Mouse (Mus musculus): ENCODE data around the gene Mkrn2. TPM values are rescaled to one million over a fixed set of nuclear protein-coding genes. Genes with fewer than 3 reads are reported as not detected.

Gene Mkrn2
- 44.9 TPM for polyA plus RNA-seq (2017; shearing (Covaris generic))

DNA sequence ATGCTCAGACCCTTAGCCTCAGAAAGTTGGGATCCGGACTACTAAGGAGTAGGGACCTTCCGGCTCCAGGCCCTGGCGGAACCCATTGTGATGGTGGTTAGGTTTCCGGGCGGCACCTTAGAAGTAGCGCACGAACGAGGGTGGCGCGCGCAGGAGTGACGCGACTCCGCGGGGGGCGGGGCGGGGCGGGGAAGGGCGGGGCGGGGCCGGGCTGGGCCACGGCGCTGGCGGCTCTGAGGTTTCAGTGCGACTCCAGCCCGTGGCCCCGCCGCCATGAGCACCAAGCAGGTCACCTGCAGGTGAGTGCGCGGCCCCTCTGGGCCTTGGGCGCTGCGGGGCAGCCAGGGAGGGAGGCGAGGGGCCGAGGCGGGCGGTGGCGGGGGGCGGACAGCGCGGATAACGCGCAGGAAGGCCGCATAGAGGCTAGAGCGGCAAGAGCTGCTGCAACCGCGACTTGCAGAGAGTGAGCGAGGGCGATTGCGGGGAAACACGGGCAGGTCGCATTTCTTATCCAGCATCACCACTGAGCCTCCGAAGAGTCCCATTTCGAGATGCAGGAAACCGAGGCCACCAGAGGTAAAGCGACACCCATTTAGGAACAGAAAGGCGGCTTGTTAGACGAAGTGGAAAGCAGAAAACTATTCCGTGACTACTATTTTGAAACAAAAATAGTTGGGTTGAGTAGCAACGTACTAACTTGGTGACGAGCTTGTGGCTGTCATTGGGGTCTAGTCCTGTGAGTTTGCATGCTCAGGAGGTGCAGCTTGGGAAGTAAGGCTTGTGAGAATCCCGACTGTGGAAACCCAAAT lies at the start of gene Mkrn2:
TSS of gene Mkrn2 (plus strand) at position 188 of the 809 bp plus-strand sequence.

DNA sequence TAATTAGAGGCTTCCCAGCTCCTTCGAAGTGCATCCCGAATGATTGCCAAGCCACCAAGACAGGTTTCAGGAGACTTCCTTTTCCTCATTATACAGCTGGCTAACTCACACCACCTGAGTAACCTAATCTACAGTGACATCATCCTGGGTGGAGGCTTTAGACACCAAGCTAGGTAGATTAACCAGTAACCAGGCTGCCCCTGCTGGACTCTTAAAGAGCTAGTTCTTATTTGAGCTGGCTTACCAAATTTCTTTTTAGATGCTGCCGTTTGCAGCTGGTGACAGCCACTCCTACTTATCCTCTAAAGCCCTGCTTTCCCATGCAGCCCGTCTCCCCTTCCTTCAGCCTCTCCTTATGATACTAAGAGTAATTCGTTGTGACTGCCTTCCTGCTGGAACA lies 9.2 kb upstream of the Mkrn2 start, which contains the start of gene Mkrn2os:
TSS of gene Mkrn2os (minus strand) at position 119 of the 400 bp plus-strand sequence.

Other genes starting within 250 kb of the Mkrn2 start
- 0.81 TPM for gene Pparg, start 241.0 kb upstream of the Mkrn2 start, polyA plus RNA-seq (2017; shearing (Covaris generic))
- 15.0 TPM for gene Tsen2, start 57.2 kb upstream of the Mkrn2 start, polyA plus RNA-seq (2017; shearing (Covaris generic))
- 0.19 TPM for gene Mkrn2os, start 9.3 kb upstream of the Mkrn2 start, polyA plus RNA-seq (2017; shearing (Covaris generic))
- 62.8 TPM for gene Raf1, start 74.7 kb downstream of the Mkrn2 start, polyA plus RNA-seq (2017; shearing (Covaris generic))
- gene Tmem40, start 160.5 kb downstream of the Mkrn2 start, polyA plus RNA-seq (2017; shearing (Covaris generic)): not detected
- 8.4 TPM for gene Cand2, start 172.6 kb downstream of the Mkrn2 start, polyA plus RNA-seq (2017; shearing (Covaris generic))
- gene Rpl32, start 206.8 kb downstream of the Mkrn2 start, polyA plus RNA-seq (2017; shearing (Covaris generic)): 3,915 TPM
- 0.15 TPM for gene Efcab12, start 236.5 kb downstream of the Mkrn2 start, polyA plus RNA-seq (2017; shearing (Covaris generic))